Comparison of ENCODE assay signal across 18 mouse cellular contexts in genomic region chr7:80721041-80721440, GRCm38 (mm10). TPM values are rescaled to one million over a fixed set of nuclear protein-coding genes. Genes with fewer than 3 reads are reported as not detected.
DNase-seq lines count a peak whose midpoint lies in the region; ATAC-seq lines count a peak whose summit lies in the region.
"Had no signal": no experiment of that assay in that cellular context is flagged by ENCODE, and none has a peak within 500 bp of the region (broad histone marks: within the 10 kb centered on the region; RNA-seq: fewer than 3 reads in every experiment).

No protein-coding gene starts in this region.

- intact Hi-C loops in gastrocnemius, postnatal 14 days (cut with DNase I; ENCODE audit: low total_unique reads), result no loop called here

- no peak overlapping the region for H3K9ac ChIP-seq in midbrain, embryonic 11.5 days (ENCODE audit: low read length)
- H3K9ac ChIP-seq in midbrain, embryonic 15.5 days, result no peak overlapping the region
- H3K9ac ChIP-seq: forebrain, embryonic 13.5 days had no signal

- H3K36me3 ChIP-seq in midbrain, embryonic 11.5 days (ENCODE audit: control insufficient read depth, insufficient read depth, low read length), result peaks cover 6% of the 10 kb centered on the region
- H3K36me3 ChIP-seq in midbrain, embryonic 15.5 days (replicated peaks), result peaks cover 29% of the 10 kb centered on the region; the same call in 1 of the 2 replicates

- H3K27me3 ChIP-seq in midbrain, embryonic 11.5 days (ENCODE audit: control insufficient read depth, insufficient read depth, low read length), result no peaks in the 10 kb centered on the region
- H3K27me3 ChIP-seq in midbrain, embryonic 15.5 days (replicated peaks), result no peaks in the 10 kb centered on the region
- H3K27me3 ChIP-seq: forebrain, embryonic 13.5 days had no signal

- no peak overlapping the region for H3K27ac ChIP-seq in midbrain, embryonic 11.5 days (ENCODE audit: low read depth, low read length)
- no peak overlapping the region for H3K27ac ChIP-seq in midbrain, embryonic 15.5 days
- H3K27ac ChIP-seq: forebrain, embryonic 13.5 days; heart, embryonic 10.5 days had no signal

- peak; percentile 87 for DNase-seq in midbrain, embryonic 11.5 days (ENCODE audit: low spot score, missing footprints)
- DNase-seq in frontal cortex, postnatal 36 days (ENCODE audit: low spot score in 2 of 2), result peak; percentile 68 to 74
- peak; percentile 27 to 78 for DNase-seq in left cerebral cortex, adult 8-10 months (ENCODE audit: low spot score in 2 of 2)
- DNase-seq in right cerebral cortex, postnatal 25 days, result peak; percentile 61
- no peak for DNase-seq in kidney, adult 9 months
- no peak for DNase-seq in gastrocnemius, postnatal 14 days
- no peak for DNase-seq in testis, postnatal 10 days (ENCODE audit: low spot score)
- DNase-seq: adrenal gland, adult 2 months; cerebellum, adult 8-10 months; gastrocnemius, postnatal 10 days; kidney, adult 18-20 months; kidney, postnatal 4 days; thymus, postnatal 4 days had no signal

- H3K4me2 ChIP-seq in midbrain, embryonic 11.5 days, result no peak overlapping the region
- H3K4me2 ChIP-seq in midbrain, embryonic 15.5 days, result no peak overlapping the region
- H3K4me2 ChIP-seq: forebrain, embryonic 13.5 days had no signal

- H3K4me3 ChIP-seq in midbrain, embryonic 11.5 days (ENCODE audit: low read depth, low read length), result no peak overlapping the region
- H3K4me3 ChIP-seq in midbrain, embryonic 15.5 days, result no peak overlapping the region
- H3K4me3 ChIP-seq: forebrain, embryonic 13.5 days; heart, embryonic 10.5 days had no signal

- ATAC-seq in midbrain, embryonic 11.5 days (ENCODE audit: low FRiP score), result no peak
- ATAC-seq in midbrain, embryonic 15.5 days (replicated peaks), result no peak
- ATAC-seq: CD4-positive, CD25-positive, alpha-beta regulatory T cell, adult 4 months; forebrain, embryonic 13.5 days; hindbrain, embryonic 16.5 days had no signal

- WGBS in midbrain, embryonic 11.5 days, result 43% methylated on average over 9 of the region's 9 CpGs
- WGBS in midbrain, embryonic 15.5 days, result 33% methylated on average over 9 of the region's 9 CpGs

- H3K9me3 ChIP-seq in midbrain, embryonic 11.5 days (ENCODE audit: control insufficient read depth, low read length), result no peaks in the 10 kb centered on the region
- no peaks in the 10 kb centered on the region for H3K9me3 ChIP-seq in midbrain, embryonic 15.5 days
- H3K9me3 ChIP-seq: forebrain, embryonic 13.5 days; heart, embryonic 10.5 days had no signal

- H3K4me1 ChIP-seq in midbrain, embryonic 11.5 days (ENCODE audit: control insufficient read depth, insufficient read depth, low read length), result peaks cover 2% of the 10 kb centered on the region; the same call in 1 of the 2 replicates
- no peaks in the 10 kb centered on the region for H3K4me1 ChIP-seq in midbrain, embryonic 15.5 days
- H3K4me1 ChIP-seq: forebrain, embryonic 13.5 days; heart, embryonic 10.5 days had no signal

RNA-seq across cellular contexts. Expression of gene Crtc3, which starts 32.4 kb away (rescaled TPM):
- polyA plus RNA-seq in midbrain, embryonic 11.5 days (2014; fragmentation: Nextera tagmentation; extraction: Ambion mirVana), result 7.9 and 9.2 TPM in 2 replicates
- 15.6 and 15.7 TPM in 2 replicates for polyA plus RNA-seq in midbrain, embryonic 15.5 days (2015; fragmentation: Nextera tagmentation; extraction: Ambion mirVana)
- 10 to 100 TPM; 14.8 to 15.7 (median 15.5) TPM for total RNA-seq in left cerebral cortex, adult 8-10 months (2022)
- total RNA-seq in gastrocnemius, postnatal 14 days (2021), result 10 to 100 TPM; 14.7 to 15.3 TPM

Comparison
In these comparisons a context has a peak if more than half of its experiments do, and no peak if none do; other contexts are left out.
1. DNase-seq: peak in midbrain, embryonic 11.5 days (single experiment), frontal cortex, postnatal 36 days (2 of 2), left cerebral cortex, adult 8-10 months (2 of 2) and right cerebral cortex, postnatal 25 days (single experiment); none in kidney, adult 9 months (single experiment), gastrocnemius, postnatal 14 days (single experiment) and testis, postnatal 10 days (single experiment).